Mouse (Mus musculus): ENCODE measurements around the gene Slc4a3.

Gene Slc4a3

DNA sequence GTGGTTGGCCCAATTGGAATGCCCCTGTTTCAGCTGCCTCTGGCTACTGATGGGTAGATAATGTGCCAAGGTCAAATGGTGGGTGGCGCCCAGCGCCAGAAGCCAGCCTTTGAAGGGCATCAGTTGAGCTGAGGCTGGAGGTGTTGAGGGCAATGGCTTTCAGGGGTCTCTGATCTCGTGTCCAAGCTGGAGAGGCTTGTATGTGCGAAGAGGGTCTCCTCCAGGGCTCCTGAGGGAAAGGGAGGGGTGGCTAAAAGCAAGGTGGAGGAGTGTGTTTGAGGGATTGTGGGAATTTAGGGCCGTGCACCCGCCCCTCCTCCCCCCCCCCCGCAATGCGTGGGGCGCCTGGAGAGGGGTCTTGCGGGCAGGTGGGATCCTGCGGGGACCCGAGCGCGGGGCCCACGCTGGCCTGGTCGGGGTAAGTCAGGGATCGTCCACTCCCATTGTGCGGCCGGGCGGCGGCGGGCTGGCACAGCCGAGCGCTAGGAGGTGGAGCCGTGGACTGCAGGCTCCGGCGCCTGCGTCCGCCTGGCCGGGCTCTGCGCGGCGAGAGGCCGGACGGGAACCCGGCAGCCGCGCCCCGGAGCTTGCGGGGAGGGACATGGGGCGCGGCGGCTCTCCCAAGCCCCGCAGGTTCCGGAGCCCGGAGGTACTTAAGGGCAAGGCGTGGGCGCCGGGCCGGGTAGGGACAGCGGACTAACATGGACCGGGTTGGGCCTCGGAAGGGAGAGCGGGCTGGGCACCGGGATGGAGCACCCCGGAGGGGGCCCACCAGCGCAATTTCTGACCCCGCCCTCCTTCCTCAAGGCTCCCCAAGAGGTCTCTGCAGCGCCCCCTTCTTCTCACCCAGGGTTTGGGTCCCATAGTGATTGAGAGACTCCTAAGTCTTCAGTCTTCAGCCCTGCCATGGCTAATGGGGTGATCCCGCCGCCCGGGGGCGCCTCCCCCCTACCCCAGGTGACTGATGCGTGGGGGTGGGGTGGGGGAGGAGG, at the start of gene Slc4a3:
TSS of gene Slc4a3 (plus strand) at position 302 of the 992 bp plus-strand sequence.
- no peak for DNase-seq (ENCODE audit: low spot score)

GRCm38 (mm10) chr1:75498897-75499296, 47.2 kb upstream of the Slc4a3 start:
- DNase-seq (ENCODE audit: low spot score) = no peak

DNA sequence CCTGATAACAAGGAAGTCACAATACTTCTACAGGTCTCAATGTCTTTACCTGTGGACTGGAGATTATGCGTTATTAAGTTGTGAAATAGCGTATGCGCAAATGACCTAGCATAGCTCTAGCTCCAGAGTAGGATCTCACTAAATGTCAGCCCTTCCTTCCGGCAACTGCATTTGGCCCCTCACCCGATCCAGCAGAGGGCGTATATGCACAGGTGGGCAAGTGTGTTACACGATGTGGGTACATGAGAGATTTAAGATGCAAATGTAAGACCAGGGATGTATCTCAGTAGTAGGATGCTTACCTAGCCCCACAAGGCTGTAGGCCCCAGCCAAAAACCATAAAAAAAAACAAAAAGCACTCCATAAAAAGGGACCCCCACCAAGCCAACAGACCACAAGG, 46.6 kb upstream of the Slc4a3 start:
- DNase-seq (ENCODE audit: low spot score) = no peak

- DNase-seq (ENCODE audit: low spot score) = no peak
Measured at GRCm38 (mm10) chr1:75501905-75502304, 44.2 kb upstream of the Slc4a3 start.

- DNase-seq (ENCODE audit: low spot score) = no peak
Measured at GRCm38 (mm10) chr1:75502945-75503650, 43.0 kb upstream of the Slc4a3 start.

GRCm38 (mm10) chr1:75503651-75503980, 42.5 kb upstream of the Slc4a3 start:
- DNase-seq (ENCODE audit: low spot score) = no peak

GRCm38 (mm10) chr1:75504256-75505045, 41.6 kb upstream of the Slc4a3 start:
- DNase-seq (ENCODE audit: low spot score) = no peak

GRCm38 (mm10) chr1:75505159-75505955, 40.7 kb upstream of the Slc4a3 start:
- no peak for DNase-seq (ENCODE audit: low spot score)

DNA sequence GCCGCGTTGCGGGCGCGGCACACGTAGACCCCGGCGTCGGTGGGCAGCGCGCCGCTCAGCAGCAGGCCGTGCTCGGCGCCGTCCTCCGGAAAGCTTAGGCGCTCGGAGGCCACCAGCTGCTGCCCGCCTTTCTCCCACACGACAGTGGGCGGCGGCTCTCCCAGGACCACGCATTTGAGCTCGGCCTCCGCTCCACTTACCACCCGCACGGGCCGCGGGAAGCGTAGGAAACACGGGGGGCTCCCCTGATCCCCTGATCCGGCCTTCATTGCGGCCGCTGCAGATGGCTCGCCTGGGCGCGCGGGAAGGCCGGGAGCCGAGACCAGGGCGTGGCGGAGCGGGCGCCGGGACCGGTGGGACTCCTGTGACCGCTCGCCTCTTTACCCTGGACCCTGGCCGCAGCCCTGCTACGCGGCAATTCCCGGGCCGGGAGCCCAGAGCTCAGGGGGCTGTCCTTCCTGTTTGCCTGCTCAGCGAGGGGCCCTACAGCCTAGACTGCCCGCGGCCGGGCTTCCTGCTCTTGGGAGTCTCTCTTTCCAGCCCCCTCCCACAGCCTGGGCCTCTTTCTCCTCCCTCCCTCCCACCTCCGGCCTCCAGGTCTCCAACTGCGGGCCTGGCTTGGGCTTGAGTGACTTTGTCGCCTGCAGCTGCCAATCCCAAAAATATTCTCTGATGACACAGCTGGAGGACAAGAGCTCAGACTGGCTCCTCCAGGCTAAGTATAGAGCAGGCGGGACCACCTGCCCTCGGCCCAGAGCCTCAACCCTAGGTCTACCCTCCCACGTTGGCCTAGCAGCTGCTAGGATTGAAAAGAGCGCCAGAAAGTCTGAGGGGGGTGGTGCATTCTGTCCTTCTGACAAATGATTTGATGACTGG, 39.9 kb upstream of the Slc4a3 start, which contains the start of gene Obsl1:
TSS of gene Obsl1 (minus strand) at position 497 of the 876 bp plus-strand sequence.
- DNase-seq (ENCODE audit: low spot score) = no peak

DNA sequence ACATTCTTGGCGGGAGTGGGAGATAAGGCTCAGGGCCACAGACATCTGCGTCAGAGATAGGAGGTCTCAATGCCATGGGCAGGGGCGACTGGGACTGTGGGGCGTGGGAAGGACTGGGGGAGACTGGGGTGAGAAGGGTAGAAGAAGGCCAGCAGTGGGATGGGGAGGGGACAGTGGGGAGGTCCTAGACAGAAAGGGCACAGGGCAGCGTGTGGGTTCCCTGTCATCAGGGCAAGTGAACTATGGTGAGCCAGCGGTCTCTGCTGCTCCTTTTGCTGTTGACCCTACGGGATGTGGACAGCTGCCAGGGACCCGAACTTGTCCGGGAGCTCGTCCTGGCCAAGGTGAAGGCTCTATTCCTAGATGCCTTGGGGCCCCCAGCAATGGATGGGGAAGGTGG, 39.1 kb upstream of the Slc4a3 start, which contains the start of gene Inha:
TSS of gene Inha (plus strand) at position 72 of the 400 bp plus-strand sequence.
- no peak for DNase-seq (ENCODE audit: low spot score)

DNA sequence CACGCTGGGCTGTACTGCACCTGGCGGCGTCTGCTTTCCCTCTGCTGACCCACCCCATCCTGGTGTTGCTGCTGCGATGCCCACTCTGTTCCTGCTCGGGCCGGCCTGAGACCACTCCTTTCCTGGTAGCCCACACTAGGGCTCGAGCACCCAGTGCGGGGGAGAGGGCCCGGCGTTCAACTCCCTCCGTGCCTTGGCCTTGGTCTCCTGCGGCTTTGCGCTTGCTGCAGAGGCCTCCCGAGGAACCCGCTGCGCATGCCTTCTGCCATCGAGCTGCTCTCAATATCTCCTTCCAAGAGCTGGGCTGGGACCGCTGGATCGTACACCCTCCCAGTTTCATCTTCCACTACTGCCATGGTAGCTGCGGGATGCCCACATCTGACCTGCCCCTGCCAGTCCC, 36.5 kb upstream of the Slc4a3 start:
- no peak for DNase-seq (ENCODE audit: low spot score)

- DNase-seq (ENCODE audit: low spot score) = no peak
Measured at GRCm38 (mm10) chr1:75510154-75510553, 35.9 kb upstream of the Slc4a3 start.

GRCm38 (mm10) chr1:75511437-75512210, 34.4 kb upstream of the Slc4a3 start:
- DNase-seq (ENCODE audit: low spot score) = no peak

- no peak for DNase-seq (ENCODE audit: low spot score)
Measured at GRCm38 (mm10) chr1:75512550-75512949, 33.5 kb upstream of the Slc4a3 start.

GRCm38 (mm10) chr1:75516703-75517380, 29.2 kb upstream of the Slc4a3 start:
- no peak for DNase-seq (ENCODE audit: low spot score)

- DNase-seq (ENCODE audit: low spot score) = no peak
Measured at GRCm38 (mm10) chr1:75517984-75518383, 28.1 kb upstream of the Slc4a3 start.

DNA sequence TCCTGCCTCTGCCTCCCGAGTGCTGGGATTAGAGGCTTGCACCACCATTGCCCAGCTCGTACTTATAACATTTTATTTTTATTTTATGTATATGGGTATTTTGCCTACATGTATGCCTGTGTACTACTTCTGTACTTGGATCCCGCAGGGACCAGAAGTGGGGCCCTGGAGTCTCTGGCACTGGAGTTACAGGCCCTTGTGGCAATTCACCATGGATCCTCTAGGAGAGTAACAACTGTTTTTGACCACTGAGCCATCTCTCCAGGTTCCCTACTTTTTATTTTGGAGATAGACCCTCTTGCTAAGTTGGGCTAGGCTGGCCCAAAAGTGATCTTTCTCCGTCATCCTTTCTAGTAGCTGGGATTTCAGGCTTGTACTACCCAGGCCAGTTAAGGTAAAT, 27.6 kb upstream of the Slc4a3 start:
- DNase-seq (ENCODE audit: low spot score) = no peak

GRCm38 (mm10) chr1:75519576-75519975, 26.5 kb upstream of the Slc4a3 start:
- no peak for DNase-seq (ENCODE audit: low spot score)

All from spleen, adult 12 weeks (tissue).